Mouse (Mus musculus): ENCODE results near the gene Oas1c. TPM values are rescaled to one million over a fixed set of nuclear protein-coding genes. Genes with fewer than 3 reads are reported as not detected.

Gene Oas1c
- polyA plus RNA-seq, 1 experiment, result 0.56 TPM

DNA sequence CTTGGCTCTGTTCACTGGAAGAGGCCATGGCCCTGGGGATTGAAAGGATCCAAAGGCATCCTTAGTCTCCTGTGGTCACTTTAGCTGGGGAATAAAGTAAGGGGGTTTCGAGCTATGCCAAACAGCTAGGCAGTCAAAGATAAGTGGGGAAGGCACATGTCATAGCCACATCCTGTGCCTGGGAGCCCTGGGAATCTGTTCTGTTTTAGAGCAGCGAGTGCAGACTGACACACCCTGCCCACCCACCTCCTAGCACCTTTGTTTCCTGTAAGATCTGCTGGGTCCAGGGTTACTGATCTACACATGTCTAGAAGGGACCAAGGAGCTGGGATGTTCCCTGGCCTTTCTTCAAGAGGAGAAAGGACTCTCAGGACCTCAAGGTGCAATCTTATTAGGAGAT lies 33.4 kb downstream of the Oas1c start:
- TF ChIP-seq CTCF (IDR thresholded peaks at IDR 0.05; ENCODE audit: borderline replicate concordance, extremely low read depth, insufficient read depth, insufficient read length) (no peak), POLR2A (IDR thresholded peaks at IDR 0.05; ENCODE audit: borderline replicate concordance, extremely low read depth, insufficient read depth, insufficient read length, poor library complexity, severe bottlenecking) (no peak)
- no peak for DNase-seq (ENCODE audit: low read depth)

DNA sequence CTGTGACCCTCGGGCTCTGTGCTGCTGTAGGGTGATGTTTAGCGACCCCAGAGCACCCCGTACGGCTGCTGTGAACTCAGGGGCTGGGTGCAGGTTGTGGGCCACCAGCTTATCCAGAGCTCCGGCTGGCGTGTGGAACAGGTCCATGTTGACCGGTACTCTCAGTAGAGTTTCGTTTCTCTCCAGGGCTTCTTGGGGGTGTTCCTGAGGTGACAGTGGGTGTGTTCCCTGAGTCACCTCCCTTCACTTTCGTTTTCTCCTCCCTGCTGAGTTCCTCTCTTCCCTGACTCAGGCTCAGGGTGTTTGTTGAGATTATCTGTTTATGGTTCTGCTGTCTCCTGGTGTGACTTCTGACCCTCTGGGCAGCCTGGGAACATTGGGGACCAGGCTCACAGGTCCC lies 34.8 kb downstream of the Oas1c start, which contains the start of gene Oas3:
Gene Oas3, minus strand, starts transcription at position 184 of the 400 bp plus-strand sequence.
- DNase-seq (ENCODE audit: low read depth), result no peak
- TF ChIP-seq POLR2A (IDR thresholded peaks at IDR 0.05; ENCODE audit: borderline replicate concordance, extremely low read depth, insufficient read depth, insufficient read length, poor library complexity, severe bottlenecking), result no peak
- no peak for TF ChIP-seq CTCF (IDR thresholded peaks at IDR 0.05; ENCODE audit: borderline replicate concordance, extremely low read depth, insufficient read depth, insufficient read length)

DNA sequence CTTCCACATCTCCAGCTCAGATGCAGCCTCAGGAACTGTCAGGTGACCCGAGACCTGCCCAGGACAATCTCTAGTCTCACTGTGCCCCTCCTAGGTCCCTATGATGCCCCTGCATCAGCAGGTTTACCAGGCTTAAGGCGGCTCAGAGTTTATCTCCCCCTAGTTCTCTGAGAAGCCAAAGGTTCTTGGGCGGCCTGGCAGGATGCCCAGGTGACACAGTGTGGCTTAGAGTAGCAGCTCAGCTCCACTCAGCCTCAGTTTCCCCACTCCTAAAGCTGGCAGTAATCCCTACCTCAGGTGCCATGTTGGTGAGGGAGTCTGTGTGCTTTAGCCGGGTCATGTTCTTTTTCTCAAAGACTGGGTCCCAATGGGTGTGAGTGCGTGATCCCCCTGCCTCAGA lies 35.5 kb downstream of the Oas1c start:
- TF ChIP-seq CTCF (IDR thresholded peaks at IDR 0.05; ENCODE audit: borderline replicate concordance, extremely low read depth, insufficient read depth, insufficient read length) (no peak), POLR2A (IDR thresholded peaks at IDR 0.05; ENCODE audit: borderline replicate concordance, extremely low read depth, insufficient read depth, insufficient read length, poor library complexity, severe bottlenecking) (no peak)
- no peak for DNase-seq (ENCODE audit: low read depth)

DNA sequence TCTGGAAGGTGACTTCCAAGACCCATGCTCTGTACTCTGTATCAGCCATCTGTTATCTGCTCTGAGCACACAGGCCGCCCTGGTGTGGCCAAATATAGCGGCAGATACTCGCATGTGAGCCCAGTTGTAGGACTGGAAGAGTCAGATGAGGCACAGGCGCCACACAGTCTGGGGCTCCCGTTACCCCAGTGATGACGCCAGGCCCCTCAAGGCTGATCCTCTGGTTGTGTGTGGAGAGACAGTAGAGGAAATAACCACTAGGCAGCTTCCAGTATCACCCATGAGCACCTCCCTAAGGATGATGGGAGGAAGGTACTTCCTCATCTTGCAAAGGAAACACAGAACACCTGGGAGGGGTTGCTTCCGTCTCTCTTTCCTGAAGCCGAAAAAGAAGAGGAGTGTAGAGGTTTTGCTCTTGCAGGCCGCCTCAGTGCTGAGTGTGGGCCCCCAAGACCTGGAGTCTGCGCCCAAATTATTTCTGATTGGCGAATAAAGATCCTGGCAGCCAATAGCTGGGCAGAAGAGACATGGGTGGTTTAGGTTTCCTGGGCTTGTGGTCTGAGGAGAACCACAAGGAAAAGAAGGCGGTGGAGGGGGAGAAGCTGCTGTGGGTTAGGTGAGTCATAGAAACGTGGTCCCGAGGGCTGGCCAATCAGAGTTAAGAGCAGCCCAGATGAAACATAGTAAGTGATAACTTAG lies 36.9 kb downstream of the Oas1c start:
- DNase-seq (ENCODE audit: low read depth), result no peak
- TF ChIP-seq POLR2A (IDR thresholded peaks at IDR 0.05; ENCODE audit: borderline replicate concordance, extremely low read depth, insufficient read depth, insufficient read length, poor library complexity, severe bottlenecking), result no peak
- no peak for TF ChIP-seq CTCF (IDR thresholded peaks at IDR 0.05; ENCODE audit: borderline replicate concordance, extremely low read depth, insufficient read depth, insufficient read length)

DNA sequence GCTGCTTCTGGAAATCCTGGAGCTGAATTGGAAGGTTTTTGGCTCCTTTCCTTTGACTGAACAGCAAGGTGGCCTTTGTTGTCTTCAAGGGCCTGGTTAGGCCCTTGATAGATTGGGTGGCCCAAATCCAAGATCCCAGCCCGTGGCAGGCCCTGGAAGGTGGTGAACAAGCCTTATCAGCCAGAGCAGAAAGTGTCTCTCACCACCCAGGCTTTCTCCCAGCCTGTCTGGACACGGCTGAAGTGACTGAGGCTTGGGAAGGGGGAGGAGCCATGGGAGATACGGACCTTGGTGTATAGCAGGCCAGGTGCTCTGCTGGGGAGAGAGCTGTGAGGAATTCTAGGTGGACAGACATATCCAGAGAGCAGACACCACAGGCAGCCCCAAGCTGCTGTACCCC lies 42.9 kb downstream of the Oas1c start:
- TF ChIP-seq CTCF (IDR thresholded peaks at IDR 0.05; ENCODE audit: borderline replicate concordance, extremely low read depth, insufficient read depth, insufficient read length), result no peak
- no peak for TF ChIP-seq POLR2A (IDR thresholded peaks at IDR 0.05; ENCODE audit: borderline replicate concordance, extremely low read depth, insufficient read depth, insufficient read length, poor library complexity, severe bottlenecking)

DNA sequence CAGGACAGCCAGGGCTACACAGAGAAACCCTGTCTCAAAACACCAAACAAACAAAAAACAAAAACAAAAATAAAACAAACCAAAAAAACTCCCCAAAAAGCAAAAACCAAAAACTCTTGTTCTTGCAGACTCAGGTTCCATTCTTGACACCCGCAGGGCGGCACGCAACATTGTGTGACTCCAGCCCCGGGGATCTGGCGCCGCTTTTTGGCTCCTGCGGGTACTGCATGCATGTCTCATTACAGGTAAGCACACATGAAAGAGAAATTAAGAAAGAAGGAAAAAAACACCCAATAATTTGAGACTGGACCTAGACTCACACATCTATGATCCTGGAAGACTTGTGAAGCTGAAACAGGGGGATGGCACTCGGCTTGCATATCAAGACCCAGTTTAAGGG lies 47.3 kb downstream of the Oas1c start:
- TF ChIP-seq CTCF (IDR thresholded peaks at IDR 0.05; ENCODE audit: borderline replicate concordance, extremely low read depth, insufficient read depth, insufficient read length) (no peak), POLR2A (IDR thresholded peaks at IDR 0.05; ENCODE audit: borderline replicate concordance, extremely low read depth, insufficient read depth, insufficient read length, poor library complexity, severe bottlenecking) (no peak)
- no peak for DNase-seq (ENCODE audit: low read depth)

More for the DNA sequence above, 42.9 kb downstream of the Oas1c start:
- no peak for DNase-seq (ENCODE audit: low read depth)

DNA sequence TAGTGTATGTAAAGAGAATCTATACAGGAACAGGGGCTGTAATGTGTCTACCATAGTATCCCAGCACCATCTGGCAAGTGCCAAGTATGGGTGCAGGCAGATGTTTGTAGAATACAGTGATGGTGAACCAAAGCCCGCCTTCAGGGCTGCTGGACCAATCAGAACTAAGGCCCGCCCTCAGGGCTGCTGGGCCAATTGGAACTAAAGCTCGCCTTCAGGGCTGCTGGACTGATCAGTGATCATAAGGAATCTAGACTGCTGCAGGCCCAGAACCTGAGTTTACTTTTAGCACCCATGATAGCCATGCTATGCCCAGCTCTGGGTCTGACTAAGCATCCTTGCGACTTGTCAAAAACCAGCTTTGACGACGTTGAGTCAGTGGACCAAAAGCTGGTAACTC lies 50.4 kb downstream of the Oas1c start:
- TF ChIP-seq CTCF (IDR thresholded peaks at IDR 0.05; ENCODE audit: borderline replicate concordance, extremely low read depth, insufficient read depth, insufficient read length), result no peak
- no peak for TF ChIP-seq POLR2A (IDR thresholded peaks at IDR 0.05; ENCODE audit: borderline replicate concordance, extremely low read depth, insufficient read depth, insufficient read length, poor library complexity, severe bottlenecking)
- DNase-seq (ENCODE audit: low read depth), result peak; percentile 50

DNA sequence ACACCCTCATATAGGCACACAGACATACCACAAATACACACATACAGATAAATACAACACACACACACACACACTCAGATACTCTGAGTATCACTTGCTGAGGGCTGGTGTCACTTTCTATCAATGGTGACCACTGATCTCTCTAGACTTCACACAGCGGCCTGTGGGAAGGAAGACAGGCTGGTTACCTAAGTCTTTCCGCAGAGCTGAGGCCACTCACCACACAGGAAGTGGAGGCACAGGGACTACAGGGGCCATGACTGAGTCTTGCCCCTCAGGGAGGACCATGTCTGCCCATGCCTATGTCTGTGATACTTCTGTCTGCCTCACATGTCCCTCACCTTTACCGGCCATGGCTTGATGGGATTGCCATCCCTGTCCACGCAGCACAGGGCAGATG lies 58.1 kb downstream of the Oas1c start:
- no peak for DNase-seq (ENCODE audit: low read depth)
- TF ChIP-seq POLR2A (IDR thresholded peaks at IDR 0.05; ENCODE audit: borderline replicate concordance, extremely low read depth, insufficient read depth, insufficient read length, poor library complexity, severe bottlenecking) (no peak), CTCF (IDR thresholded peaks at IDR 0.05; ENCODE audit: borderline replicate concordance, extremely low read depth, insufficient read depth, insufficient read length) (no peak)

DNA sequence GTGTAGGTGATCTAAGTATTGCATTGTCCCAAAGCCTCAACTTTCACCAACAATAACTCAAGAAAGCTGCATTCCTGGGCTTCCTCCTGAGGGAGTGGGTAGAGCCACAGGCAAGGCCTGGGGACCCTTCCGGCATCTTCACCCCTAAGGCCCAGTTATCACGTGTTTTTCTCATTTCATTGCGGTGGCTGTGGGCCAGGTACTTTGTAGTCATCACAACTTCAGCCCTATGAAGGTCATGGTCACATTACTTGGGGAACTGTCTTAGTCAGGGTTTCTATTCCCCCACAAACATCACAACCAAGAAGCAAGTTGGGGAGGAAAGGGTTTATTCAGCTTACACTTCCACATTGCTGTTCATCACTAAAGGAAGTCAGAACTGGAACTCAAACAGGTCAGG lies 59.5 kb downstream of the Oas1c start:
- no peak for TF ChIP-seq CTCF (IDR thresholded peaks at IDR 0.05; ENCODE audit: borderline replicate concordance, extremely low read depth, insufficient read depth, insufficient read length)
- no peak for TF ChIP-seq POLR2A (IDR thresholded peaks at IDR 0.05; ENCODE audit: borderline replicate concordance, extremely low read depth, insufficient read depth, insufficient read length, poor library complexity, severe bottlenecking)
- DNase-seq (ENCODE audit: low read depth), result no peak

DNA sequence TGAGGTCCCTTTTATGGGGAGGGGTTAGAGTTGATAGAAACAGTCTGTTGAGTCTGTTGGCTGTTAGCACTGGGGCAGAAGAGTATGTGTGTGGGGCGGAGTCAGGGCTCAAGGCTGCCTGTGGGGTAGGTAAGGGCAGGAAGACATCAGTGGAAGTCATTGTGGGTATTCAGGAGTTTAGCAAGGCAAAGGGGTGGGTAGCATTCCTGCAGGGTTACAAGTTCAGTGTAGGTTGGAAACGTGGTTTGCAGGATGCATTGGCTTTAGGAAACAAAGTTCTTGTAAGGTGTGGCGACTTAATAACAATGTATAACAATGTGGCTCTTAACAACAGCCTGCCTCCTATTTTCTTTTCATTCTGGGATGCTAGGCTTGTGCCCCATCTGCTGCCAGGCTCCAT lies 61.1 kb downstream of the Oas1c start:
- TF ChIP-seq POLR2A (IDR thresholded peaks at IDR 0.05; ENCODE audit: borderline replicate concordance, extremely low read depth, insufficient read depth, insufficient read length, poor library complexity, severe bottlenecking) (no peak), CTCF (IDR thresholded peaks at IDR 0.05; ENCODE audit: borderline replicate concordance, extremely low read depth, insufficient read depth, insufficient read length) (no peak)
- DNase-seq (ENCODE audit: low read depth), result no peak

Other genes with a start within 250 kb of the Oas1c start
- gene Tpcn1, start 223.8 kb downstream of the Oas1c start, polyA plus RNA-seq (2012; rRNA removed), result 27.1 and 32.5 TPM in 2 replicates
- gene Iqcd, start 223.5 kb downstream of the Oas1c start, polyA plus RNA-seq (2012; rRNA removed), result 2.3 and 3.5 TPM in 2 replicates
- 32.8 and 38.1 TPM in 2 replicates for gene Rita1, start 199.9 kb downstream of the Oas1c start, polyA plus RNA-seq (2012; rRNA removed)
- gene Ddx54, start 199.8 kb downstream of the Oas1c start, polyA plus RNA-seq (2012; rRNA removed), result 42.7 and 49.7 TPM in 2 replicates
- gene Cfap73, start 178.3 kb downstream of the Oas1c start, polyA plus RNA-seq (2012; rRNA removed), result 0.18 and 0.30 TPM in 2 replicates
- gene Rasal1, start 163.7 kb downstream of the Oas1c start, polyA plus RNA-seq (2012; rRNA removed), result 1.00 and 2.8 TPM in 2 replicates
- 119 and 150 TPM in 2 replicates for gene Dtx1, start 100.6 kb downstream of the Oas1c start, polyA plus RNA-seq (2012; rRNA removed)
- gene Oas2, start 62.7 kb downstream of the Oas1c start, polyA plus RNA-seq (2012; rRNA removed), result 0.41 and 0.49 TPM in 2 replicates
- gene Oas3, start 34.9 kb downstream of the Oas1c start, polyA plus RNA-seq (2012; rRNA removed), result 0.40 and 0.67 TPM in 2 replicates
- gene Oas1e, start 17.0 kb downstream of the Oas1c start, polyA plus RNA-seq (2012; rRNA removed), result 0.10 and 0.19 TPM in 2 replicates
- not detected in 2 replicates for gene Oas1f, start 34.9 kb upstream of the Oas1c start, polyA plus RNA-seq (2012; rRNA removed)
- gene Oas1h, start 48.9 kb upstream of the Oas1c start, polyA plus RNA-seq (2012; rRNA removed), result not detected in 2 replicates
- 0.10 and 0.16 TPM in 2 replicates for gene Oas1g, start 75.1 kb upstream of the Oas1c start, polyA plus RNA-seq (2012; rRNA removed)
- 0.32 and 0.56 TPM in 2 replicates for gene Oas1a, start 95.0 kb upstream of the Oas1c start, polyA plus RNA-seq (2012; rRNA removed)
- 0.11 TPM in 1 of 2 replicates, not detected in the other for gene Oas1d, start 102.0 kb upstream of the Oas1c start, polyA plus RNA-seq (2012; rRNA removed)
- 21.8 and 31.1 TPM in 2 replicates for gene Rph3a, start 197.6 kb upstream of the Oas1c start, polyA plus RNA-seq (2012; rRNA removed)

Data from brain, embryonic 14.5 days (tissue).